Mouse (Mus musculus) midbrain, embryonic 14.5 days (tissue): ENCODE results near the gene Fam122a. TPM values are rescaled to one million over a fixed set of nuclear protein-coding genes. Genes with fewer than 3 reads are reported as not detected.
A peak's percentile ranks its signal among the peaks of the same experiment; 100 is the strongest.

Source experiments
- ATAC-seq: fragments of 200-750 bp; cut with Nextera tagmentation; 2 replicates; pipeline ENCODE4 v1.8.0; 2017; ENCODE audit warnings: moderate number of reproducible peaks, moderate library complexity; ENCODE audit not compliant: low FRiP score, low TSS enrichment
- DNase-seq: peaks from one replicate; pipeline ENCODE4 v3.0.0-alpha.2; 2015
- H3K27ac ChIP-seq: fragments of 300-500 bp; sonication (generic); replicated peaks from 2 replicates; pipeline ENCODE4 v1.5.1; 2014; ENCODE audit warnings: mild to moderate bottlenecking, low read depth, low read length, moderate library complexity
- H3K27me3 ChIP-seq: fragments of 300-500 bp; sonication (generic); 2 replicates; pipeline ENCODE4 v1.6.1; 2014; ENCODE audit warnings: low read length, control low read depth, mixed read lengths; ENCODE audit not compliant: control insufficient read depth, insufficient read depth
- H3K36me3 ChIP-seq: fragments of 300-500 bp; sonication (generic); 2 replicates; pipeline ENCODE4 v1.6.1; 2014; ENCODE audit warnings: low read length, control low read depth; ENCODE audit not compliant: control insufficient read depth, insufficient read depth
- H3K4me1 ChIP-seq: fragments of 300-500 bp; sonication (generic); 2 replicates; pipeline ENCODE4 v1.6.1; 2014; ENCODE audit warnings: mild to moderate bottlenecking, antibody characterized with exemption, low read length, control low read depth; ENCODE audit not compliant: control insufficient read depth, insufficient read depth
- H3K4me2 ChIP-seq: fragments of 300-500 bp; sonication (generic); 2 replicates; pipeline ENCODE4 v1.6.1; 2014; ENCODE audit warnings: mild to moderate bottlenecking, low read length, moderate library complexity
- H3K4me3 ChIP-seq: fragments of 300-500 bp; sonication (generic); replicated peaks from 2 replicates; pipeline ENCODE4 v1.5.1; 2014; ENCODE audit warnings: low read depth, low read length
- H3K9ac ChIP-seq: fragments of 300-500 bp; sonication (generic); replicated peaks from 2 replicates; pipeline ENCODE4 v1.6.1; 2014; ENCODE audit warnings: mild to moderate bottlenecking, low read length, moderate library complexity
- H3K9me3 ChIP-seq: fragments of 300-500 bp; sonication (generic); 2 replicates; pipeline ENCODE4 v1.6.1; 2016; ENCODE audit warnings: low read length, control low read depth, mixed read lengths; ENCODE audit not compliant: control insufficient read depth
- WGBS: fragments of 180-500 bp; shearing (Covaris S2); extraction: QIAGEN DNeasy Blood & Tissue Kit; methylation state at CpG from one replicate; pipeline ENCODE4 v1.1.7; 2014; 5-methylcytosine and 5-hydroxymethylcytosine counted together
- polyA plus RNA-seq: library from polyadenylated mRNA; unstranded; fragments of >200 nt; fragmentation: Nextera tagmentation; extraction: Ambion mirVana; gene quantifications from 2 replicates; pipeline ENCODE4 v1.2.1, GENCODE M21; 2014

Fam122a gene
- polyA plus RNA-seq = 55.6 and 61.2 TPM in 2 replicates

GRCm38 (mm10) chr19:24476929-24477882 is at the start of gene Fam122a:
Gene Fam122a (minus strand): TSS chr19:24477356.
- peak; percentile 98 for DNase-seq
- WGBS = under 1% methylated on average over 91 of the region's 92 CpGs
- H3K27me3 ChIP-seq = no peaks in the 10 kb centered on the region
- H3K4me3 ChIP-seq = peak within 1 kb of the TSS; percentile 78
- H3K36me3 ChIP-seq = no peaks in the 10 kb centered on the region
- H3K9ac ChIP-seq = peak within 1 kb of the TSS; percentile 80
- H3K4me2 ChIP-seq = peak within 1 kb of the TSS; percentile 69
- peaks cover 12% of the 10 kb centered on the region for H3K4me1 ChIP-seq
- peak within 1 kb of the TSS; percentile 96 for H3K27ac ChIP-seq
- H3K9me3 ChIP-seq = no peaks in the 10 kb centered on the region
- ATAC-seq = peak; percentile 97

- Histone ChIP-seq H3K4me1 (no peaks in the 10 kb centered on the region), H3K27me3 (no peaks in the 10 kb centered on the region), H3K9me3 (no peaks in the 10 kb centered on the region), H3K36me3 (no peaks in the 10 kb centered on the region), H3K9ac (no peak overlapping the region), H3K4me3 (no peak overlapping the region), H3K27ac (no peak overlapping the region), H3K4me2 (no peak overlapping the region)
- ATAC-seq (no peak), DNase-seq (no peak)
- WGBS = 79% methylated on average over 15 of the region's 15 CpGs
Observed at GRCm38 (mm10) chr19:24523476-24524313, 46.5 kb upstream of the Fam122a start.

GRCm38 (mm10) chr19:24521997-24522396 is 44.8 kb upstream of the Fam122a start:
- Histone ChIP-seq H3K9ac (no peak overlapping the region), H3K27ac (no peak overlapping the region), H3K4me2 (no peak overlapping the region), H3K4me1 (no peaks in the 10 kb centered on the region), H3K4me3 (no peak overlapping the region), H3K36me3 (no peaks in the 10 kb centered on the region), H3K9me3 (no peaks in the 10 kb centered on the region), H3K27me3 (no peaks in the 10 kb centered on the region)
- 94% methylated on average over 7 of the region's 7 CpGs for WGBS
- DNase-seq (no peak), ATAC-seq (no peak)

GRCm38 (mm10) chr19:24521146-24521545 is 44.0 kb upstream of the Fam122a start:
- H3K9ac ChIP-seq = no peak overlapping the region
- no peak overlapping the region for H3K27ac ChIP-seq
- no peaks in the 10 kb centered on the region for H3K4me1 ChIP-seq
- H3K27me3 ChIP-seq = no peaks in the 10 kb centered on the region
- no peak overlapping the region for H3K4me2 ChIP-seq
- WGBS = 73% methylated on average over 9 of the region's 9 CpGs
- H3K9me3 ChIP-seq = no peaks in the 10 kb centered on the region
- ATAC-seq = no peak
- H3K4me3 ChIP-seq = no peak overlapping the region
- DNase-seq = no peak
- H3K36me3 ChIP-seq = no peaks in the 10 kb centered on the region

- whole genome bisulfite sequencing = 89% methylated on average over 6 of the region's 6 CpGs
- Histone ChIP-seq H3K4me3 (no peak overlapping the region), H3K27me3 (no peaks in the 10 kb centered on the region), H3K9ac (no peak overlapping the region), H3K9me3 (no peaks in the 10 kb centered on the region), H3K4me1 (no peaks in the 10 kb centered on the region), H3K4me2 (no peak overlapping the region), H3K27ac (no peak overlapping the region), H3K36me3 (no peaks in the 10 kb centered on the region)
- ATAC-seq (no peak), DNase-seq (no peak)
Observed at GRCm38 (mm10) chr19:24519732-24520409, 42.7 kb upstream of the Fam122a start.

GRCm38 (mm10) chr19:24518384-24518783 is 41.2 kb upstream of the Fam122a start:
- H3K9me3 ChIP-seq = no peaks in the 10 kb centered on the region
- H3K4me1 ChIP-seq = no peaks in the 10 kb centered on the region
- H3K4me2 ChIP-seq = no peak overlapping the region
- no peak overlapping the region for H3K4me3 ChIP-seq
- H3K9ac ChIP-seq = no peak overlapping the region
- ATAC-seq (no peak), DNase-seq (no peak)
- H3K36me3 ChIP-seq = no peaks in the 10 kb centered on the region
- H3K27ac ChIP-seq = no peak overlapping the region
- no peaks in the 10 kb centered on the region for H3K27me3 ChIP-seq

GRCm38 (mm10) chr19:24517057-24517456 is 39.9 kb upstream of the Fam122a start:
- no peak overlapping the region for H3K4me3 ChIP-seq
- no peaks in the 10 kb centered on the region for H3K36me3 ChIP-seq
- ATAC-seq = no peak
- no peaks in the 10 kb centered on the region for H3K27me3 ChIP-seq
- H3K4me1 ChIP-seq = no peaks in the 10 kb centered on the region
- H3K9me3 ChIP-seq = no peaks in the 10 kb centered on the region
- no peak for DNase-seq
- 90% methylated on average over 7 of the region's 7 CpGs for WGBS
- H3K9ac ChIP-seq = no peak overlapping the region
- H3K4me2 ChIP-seq = no peak overlapping the region
- H3K27ac ChIP-seq = no peak overlapping the region

GRCm38 (mm10) chr19:24515941-24516340 is 38.8 kb upstream of the Fam122a start:
- 95% methylated on average over 3 of the region's 3 CpGs for WGBS
- Histone ChIP-seq H3K9me3 (no peaks in the 10 kb centered on the region), H3K27ac (no peak overlapping the region), H3K27me3 (no peaks in the 10 kb centered on the region), H3K36me3 (no peaks in the 10 kb centered on the region), H3K4me3 (no peak overlapping the region), H3K9ac (no peak overlapping the region), H3K4me2 (no peak overlapping the region), H3K4me1 (no peaks in the 10 kb centered on the region)
- DNase-seq = no peak
- no peak for ATAC-seq
